Mouse (Mus musculus): ENCODE results near the gene Cacna1g. TPM values are rescaled to one million over a fixed set of nuclear protein-coding genes. Genes with fewer than 3 reads are reported as not detected.

Gene Cacna1g
- 25.9 and 32.7 TPM in 2 replicates for polyA plus RNA-seq (2015; fragmentation: Nextera tagmentation; extraction: Ambion mirVana)

DNA sequence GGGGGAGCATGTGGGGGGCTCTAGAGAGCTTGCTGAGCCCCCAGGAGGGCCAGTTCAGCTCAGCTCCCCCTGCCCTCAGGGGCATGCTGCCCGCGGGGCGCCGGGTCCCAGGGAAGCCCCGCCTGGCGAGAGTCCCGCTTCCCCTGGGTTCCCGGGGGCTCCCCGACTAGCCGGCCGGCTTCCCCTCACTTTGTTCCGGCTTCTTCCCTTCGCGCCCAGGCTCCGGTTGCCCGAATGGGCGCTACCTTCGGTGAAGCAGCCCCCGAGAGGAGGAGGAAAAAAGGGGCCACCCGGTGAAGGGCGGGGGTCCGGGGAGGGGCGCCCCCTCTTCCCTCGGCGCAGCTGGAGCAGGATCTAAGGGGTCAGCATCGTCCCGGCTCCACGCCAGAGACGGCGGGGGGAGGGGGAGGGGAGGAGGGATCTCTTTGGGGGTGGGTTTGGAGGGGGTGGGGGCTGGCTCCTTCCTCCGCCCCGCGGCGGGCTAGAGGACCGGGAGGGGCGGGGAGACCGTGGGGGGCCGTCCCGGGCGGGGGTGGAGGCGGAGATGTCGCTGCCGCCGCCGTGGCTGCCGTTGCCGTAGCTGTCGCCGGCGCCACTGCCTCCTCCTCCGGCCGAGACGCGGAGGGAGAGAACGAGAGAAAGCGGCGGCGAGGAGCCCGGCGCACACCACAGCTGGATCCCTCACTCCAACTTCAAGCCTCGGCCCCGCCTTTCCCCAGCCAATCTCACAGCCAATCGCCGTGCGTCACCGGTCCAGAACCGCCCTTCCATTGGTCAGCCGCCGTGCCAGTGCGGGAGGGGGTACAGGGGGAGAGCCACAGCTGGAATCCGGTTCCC is at the start of gene Cacna1g:
TSS of gene Cacna1g (minus strand) at position 492 of the 837 bp plus-strand sequence.
- H3K9ac ChIP-seq, result peak within 1 kb of the TSS; percentile 100
- H3K36me3 ChIP-seq, result no peaks in the 10 kb centered on the region
- peaks cover 22% of the 10 kb centered on the region for H3K27me3 ChIP-seq
- peak within 1 kb of the TSS; percentile 99 for H3K27ac ChIP-seq
- peaks cover 55% of the 10 kb centered on the region for H3K4me1 ChIP-seq
- under 1% methylated on average over 46 of the region's 71 CpGs for WGBS
- peak within 1 kb of the TSS; percentile 85 for H3K4me2 ChIP-seq (replicated peaks)
- no peaks in the 10 kb centered on the region for H3K9me3 ChIP-seq
- peak; percentile 93 for ATAC-seq (ENCODE audit: low FRiP score, low read depth)
- peak within 1 kb of the TSS; percentile 98 for H3K4me3 ChIP-seq

DNA sequence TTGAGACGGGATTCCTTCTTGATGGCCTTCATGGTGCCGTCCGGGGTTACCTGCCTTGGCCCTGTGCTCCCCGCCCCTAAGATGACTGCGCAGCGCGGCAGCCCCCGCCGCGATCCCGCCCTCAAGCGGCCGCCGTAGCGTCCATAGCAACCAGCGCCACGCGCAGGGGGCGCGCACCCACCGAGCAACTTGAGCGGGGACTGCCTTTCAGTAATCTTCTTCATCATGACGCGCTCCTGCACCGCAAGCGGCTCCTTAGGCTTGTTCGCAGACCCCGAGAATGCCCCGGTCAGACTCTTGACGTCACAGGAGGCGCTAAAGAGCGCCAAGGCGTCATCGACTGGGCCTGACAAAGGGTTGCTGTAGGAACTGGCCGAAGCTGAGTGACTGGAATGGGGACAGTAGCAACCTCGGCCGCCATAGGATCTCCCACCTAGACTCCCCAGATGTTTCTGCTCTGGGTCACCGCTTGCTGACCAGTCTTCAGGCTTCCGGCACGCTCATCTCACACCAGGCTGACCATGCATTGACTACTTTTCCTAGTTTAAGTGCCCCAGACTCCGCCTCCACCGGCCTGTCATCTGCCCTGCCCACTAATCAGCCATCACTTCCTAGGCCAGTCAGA is 47.3 kb upstream of the Cacna1g start, which contains the start of gene Mycbpap:
TSS of gene Mycbpap (minus strand) at position 524 of the 625 bp plus-strand sequence.
- Histone ChIP-seq H3K4me2 (replicated peaks) (peak within 1 kb of the TSS; percentile 75), H3K4me1 (peaks cover 17% of the 10 kb centered on the region), H3K36me3 (no peaks in the 10 kb centered on the region), H3K27ac (no peak within 1 kb of the TSS), H3K27me3 (no peaks in the 10 kb centered on the region), H3K4me3 (peak within 1 kb of the TSS; percentile 57), H3K9me3 (no peaks in the 10 kb centered on the region), H3K9ac (peak within 1 kb of the TSS; percentile 69)
- WGBS, result under 1% methylated on average over 42 of the region's 42 CpGs
- ATAC-seq (ENCODE audit: low FRiP score, low read depth), result peak; percentile 87

DNA sequence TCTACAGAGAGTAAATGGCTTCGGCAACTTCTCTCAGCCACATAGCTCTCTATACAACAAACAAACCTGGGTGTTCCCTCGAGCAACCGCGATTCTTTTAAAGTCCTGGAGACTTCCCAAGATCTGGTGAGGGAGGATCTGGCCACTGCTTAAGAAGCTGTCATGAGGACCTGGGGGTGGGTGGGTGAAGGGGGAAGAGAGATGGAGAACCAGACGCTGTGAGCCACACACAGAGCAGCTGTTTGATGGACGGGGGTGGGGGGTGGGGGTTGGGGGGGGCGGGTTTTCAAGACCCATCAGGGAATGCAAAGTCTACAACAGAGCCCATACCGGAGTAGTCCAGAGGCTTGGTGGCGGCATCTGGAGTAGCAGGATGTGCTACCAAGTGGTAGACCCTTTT is 39.5 kb upstream of the Cacna1g start:
- WGBS, result 36% methylated on average over 9 of the region's 9 CpGs
- H3K27ac ChIP-seq, result no peak overlapping the region
- H3K27me3 ChIP-seq, result no peaks in the 10 kb centered on the region

DNA sequence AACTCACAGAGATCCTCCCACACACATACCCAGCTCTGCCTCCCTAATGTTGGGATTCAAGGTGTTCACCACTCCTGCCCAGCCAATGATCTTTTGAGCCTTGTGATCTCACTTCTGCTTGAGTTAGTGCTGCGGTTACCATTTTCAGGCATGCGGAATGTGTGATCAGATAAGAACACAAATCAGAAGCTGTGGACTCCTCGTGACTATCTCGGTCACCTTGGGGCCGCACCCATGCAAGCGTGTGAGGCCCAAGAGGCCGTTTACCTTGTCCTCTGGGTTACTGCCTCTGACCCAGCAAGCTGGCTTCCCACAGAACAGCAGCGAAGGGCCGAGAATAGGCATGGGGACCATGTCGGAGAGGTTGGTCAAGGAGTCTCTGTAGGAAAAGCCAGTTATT is 35.0 kb upstream of the Cacna1g start:
- no peak for ATAC-seq (ENCODE audit: low FRiP score, low read depth)
- H3K9ac ChIP-seq, result no peak overlapping the region

More for the DNA sequence above, 39.5 kb upstream of the Cacna1g start:
- Histone ChIP-seq H3K4me1 (0 out of 2 replicates have a peak, but pooled peaks cover 9% of the 10 kb centered on the region), H3K9ac (no peak overlapping the region), H3K36me3 (no peaks in the 10 kb centered on the region), H3K4me3 (no peak overlapping the region), H3K4me2 (replicated peaks) (no peak overlapping the region), H3K9me3 (peaks cover 7% of the 10 kb centered on the region; the same call in 1 of the 2 replicates)
- no peak for ATAC-seq (ENCODE audit: low FRiP score, low read depth)

DNA sequence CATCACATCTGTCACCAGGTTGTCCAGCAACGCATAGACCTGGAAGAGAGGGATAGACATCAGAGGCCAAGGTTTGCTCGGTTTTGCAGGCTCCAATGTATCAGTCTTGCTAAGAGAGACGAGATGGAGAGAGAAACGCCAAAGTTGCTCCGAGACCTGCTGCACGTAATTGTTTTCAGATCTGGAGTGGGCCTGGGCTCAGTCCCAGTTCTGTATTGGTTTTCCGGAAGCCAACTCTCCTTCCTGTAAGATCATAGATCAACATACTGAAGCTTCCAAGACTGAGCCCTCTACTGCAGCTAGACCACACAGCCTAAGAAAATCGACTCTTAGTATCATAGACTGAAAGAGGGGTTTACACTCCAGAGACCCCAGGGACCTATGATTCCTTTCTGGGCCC is 27.5 kb upstream of the Cacna1g start:
- no peak overlapping the region for H3K27ac ChIP-seq
- no peak for ATAC-seq (ENCODE audit: low FRiP score, low read depth)
- 85% methylated on average over 8 of the region's 8 CpGs for WGBS
- H3K4me3 ChIP-seq, result no peak overlapping the region
- no peak overlapping the region for H3K4me2 ChIP-seq (replicated peaks)
- H3K4me1 ChIP-seq, result peaks cover 46% of the 10 kb centered on the region
- no peaks in the 10 kb centered on the region for H3K36me3 ChIP-seq
- H3K9me3 ChIP-seq, result no peaks in the 10 kb centered on the region
- H3K9ac ChIP-seq, result no peak overlapping the region
- H3K27me3 ChIP-seq, result no peaks in the 10 kb centered on the region

More for the DNA sequence above, 35.0 kb upstream of the Cacna1g start:
- Histone ChIP-seq H3K27me3 (no peaks in the 10 kb centered on the region), H3K9me3 (peaks cover 7% of the 10 kb centered on the region; the same call in 1 of the 2 replicates), H3K4me1 (0 out of 2 replicates have a peak, but pooled peaks cover 9% of the 10 kb centered on the region), H3K4me2 (replicated peaks) (no peak overlapping the region), H3K4me3 (no peak overlapping the region), H3K27ac (no peak overlapping the region), H3K36me3 (no peaks in the 10 kb centered on the region)
- WGBS, result 91% methylated on average over 10 of the region's 10 CpGs

DNA sequence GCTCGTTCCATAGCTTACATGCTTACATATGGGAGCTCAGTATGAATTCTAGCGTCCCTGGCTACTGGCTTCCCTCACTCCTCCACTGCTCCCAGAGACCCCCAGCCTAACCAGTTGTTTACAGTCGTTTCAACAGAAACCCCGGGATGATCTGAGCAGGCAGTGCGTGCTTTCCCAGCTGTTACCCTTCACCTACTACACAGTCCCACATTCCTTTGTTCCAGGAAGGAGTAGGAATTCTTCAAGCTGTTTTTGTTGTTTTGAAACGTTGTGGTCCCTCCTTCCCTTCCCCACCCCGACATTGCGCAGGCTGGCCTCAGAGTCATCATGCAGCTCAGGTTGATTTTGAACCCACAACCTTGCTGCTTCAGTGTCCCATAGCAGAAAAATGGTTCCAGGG is 26.4 kb upstream of the Cacna1g start:
- H3K36me3 ChIP-seq, result no peaks in the 10 kb centered on the region
- 21% methylated on average over 8 of the region's 8 CpGs for WGBS
- no peak overlapping the region for H3K27ac ChIP-seq
- H3K4me1 ChIP-seq, result peaks cover 46% of the 10 kb centered on the region
- H3K9me3 ChIP-seq, result no peaks in the 10 kb centered on the region
- H3K27me3 ChIP-seq, result no peaks in the 10 kb centered on the region
- peak overlapping the region; percentile 44 for H3K4me3 ChIP-seq
- peak overlapping the region; percentile 80 for H3K4me2 ChIP-seq (replicated peaks)
- peak overlapping the region; percentile 65; the same call in 1 of the 2 replicates for H3K9ac ChIP-seq
- no peak for ATAC-seq (ENCODE audit: low FRiP score, low read depth)

DNA sequence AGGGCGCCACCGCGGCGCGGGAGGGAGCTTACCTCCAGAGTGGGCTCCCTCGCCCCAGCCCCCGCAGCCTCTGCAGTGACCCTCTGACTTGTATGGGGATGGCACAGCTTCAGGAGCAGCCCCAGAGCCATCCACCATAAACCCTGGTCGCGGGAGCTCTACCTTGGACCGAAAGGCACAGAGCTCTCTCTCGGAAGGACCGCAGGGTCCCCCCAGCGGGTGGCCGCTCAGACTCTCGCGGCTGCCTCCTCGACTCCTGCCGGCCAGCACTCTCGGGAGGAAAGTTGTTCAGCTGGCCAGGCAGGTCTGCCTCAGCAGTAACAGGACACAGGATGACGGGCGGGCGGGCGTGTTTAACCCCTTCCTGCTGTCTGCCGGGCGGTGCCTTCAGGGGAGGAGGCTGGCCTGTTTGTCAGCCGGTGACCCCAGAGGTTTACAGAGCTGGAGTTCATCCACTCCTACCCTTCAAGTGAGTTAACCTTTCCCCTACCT is 25.7 kb upstream of the Cacna1g start, which contains the start of gene Epn3:
TSS of gene Epn3 (minus strand) at position 314 of the 492 bp plus-strand sequence.
- peak within 1 kb of the TSS; percentile 80 for H3K4me2 ChIP-seq (replicated peaks)
- 1% methylated on average over 26 of the region's 26 CpGs for WGBS
- peak within 1 kb of the TSS; percentile 79; the same call in 1 of the 2 replicates for H3K27ac ChIP-seq

DNA sequence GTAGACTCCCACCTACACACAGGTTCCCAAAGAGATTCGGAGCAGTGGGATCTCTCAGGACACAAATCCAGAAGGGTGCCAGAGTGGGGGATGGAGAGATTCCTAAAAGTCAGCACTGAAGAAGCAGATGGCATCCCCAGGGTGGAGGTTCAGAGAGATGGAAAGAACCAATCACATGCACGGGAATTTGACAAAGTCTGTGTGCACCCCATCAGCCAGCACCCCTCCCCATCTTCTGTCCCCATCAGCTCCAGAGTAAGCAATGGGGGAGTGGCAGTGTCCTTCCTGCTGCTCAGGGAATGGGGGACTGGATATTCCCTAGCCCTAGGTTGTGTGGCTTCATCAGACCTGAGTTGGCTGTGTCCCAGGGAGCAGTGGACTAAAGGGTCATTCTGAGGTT is 25.0 kb upstream of the Cacna1g start:
- Histone ChIP-seq H3K27me3 (no peaks in the 10 kb centered on the region), H3K36me3 (no peaks in the 10 kb centered on the region), H3K4me3 (peak overlapping the region; percentile 44), H3K4me2 (replicated peaks) (peak overlapping the region; percentile 80), H3K9ac (peak overlapping the region; percentile 65; the same call in 1 of the 2 replicates), H3K4me1 (peaks cover 46% of the 10 kb centered on the region), H3K9me3 (no peaks in the 10 kb centered on the region), H3K27ac (peak overlapping the region; percentile 79; the same call in 1 of the 2 replicates)
- WGBS, result 6% methylated on average over 2 of the region's 2 CpGs
- ATAC-seq (ENCODE audit: low FRiP score, low read depth), result no peak

More for the DNA sequence above, 25.7 kb upstream of the Cacna1g start, which contains the start of gene Epn3:
- Histone ChIP-seq H3K9ac (peak within 1 kb of the TSS; percentile 65), H3K36me3 (no peaks in the 10 kb centered on the region), H3K9me3 (no peaks in the 10 kb centered on the region), H3K4me1 (peaks cover 46% of the 10 kb centered on the region), H3K4me3 (peak within 1 kb of the TSS; percentile 44), H3K27me3 (no peaks in the 10 kb centered on the region)
- ATAC-seq (ENCODE audit: low FRiP score, low read depth), result peak; percentile 13; the same call in 1 of the 2 replicates

DNA sequence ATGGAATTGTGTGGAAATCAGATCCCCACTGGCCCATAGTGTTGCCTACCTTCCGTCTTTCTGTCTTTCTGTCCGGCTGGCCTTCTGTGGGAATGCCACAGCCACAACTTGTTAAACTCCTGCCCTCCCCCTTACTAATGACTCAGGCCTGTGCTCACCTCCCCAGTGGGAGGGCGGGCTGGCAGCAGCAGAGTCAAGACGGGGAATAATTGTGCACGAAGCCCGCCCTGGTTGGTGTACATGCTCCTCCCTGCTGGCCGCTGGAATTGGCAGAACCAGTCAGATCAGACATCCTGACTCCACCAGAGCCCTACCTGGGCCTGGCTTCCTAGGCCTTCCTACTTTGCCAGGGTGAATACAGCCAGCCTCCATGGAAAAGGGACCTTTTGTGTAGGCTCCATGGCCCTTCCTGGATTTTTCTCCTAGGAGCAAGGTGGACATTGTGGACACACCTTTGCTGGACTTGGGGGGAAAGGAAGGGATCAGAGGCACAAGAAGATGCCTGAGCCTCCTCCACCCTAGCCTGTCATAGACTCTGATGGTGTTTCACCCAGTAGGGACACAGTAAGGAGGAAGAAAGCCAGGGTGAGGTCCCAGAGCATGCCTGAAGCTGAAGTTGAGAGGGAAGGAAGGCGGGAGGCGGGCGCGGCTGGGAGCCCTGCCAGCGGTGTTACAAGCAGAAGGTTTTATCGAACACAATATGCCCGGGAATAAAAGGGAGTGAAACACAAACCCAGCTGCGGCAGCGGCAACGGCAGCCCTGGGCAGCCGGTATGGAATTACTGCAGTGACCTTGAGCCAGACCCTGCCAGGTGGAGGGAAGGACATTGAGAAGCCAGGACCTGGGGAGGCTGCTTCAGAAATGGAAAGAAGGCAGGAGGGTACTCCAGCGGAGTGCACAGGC is 24.3 kb upstream of the Cacna1g start:
- Histone ChIP-seq H3K9ac (peak overlapping the region; percentile 40; the same call in 1 of the 2 replicates), H3K4me1 (peaks cover 46% of the 10 kb centered on the region), H3K4me2 (replicated peaks) (peak overlapping the region; percentile 80), H3K9me3 (no peaks in the 10 kb centered on the region), H3K36me3 (no peaks in the 10 kb centered on the region), H3K27me3 (no peaks in the 10 kb centered on the region), H3K27ac (peak overlapping the region; percentile 79), H3K4me3 (peak overlapping the region; percentile 44)
- peak; percentile 14; the same call in 1 of the 2 replicates for ATAC-seq (ENCODE audit: low FRiP score, low read depth)
- WGBS, result 8% methylated on average over 19 of the region's 19 CpGs

DNA sequence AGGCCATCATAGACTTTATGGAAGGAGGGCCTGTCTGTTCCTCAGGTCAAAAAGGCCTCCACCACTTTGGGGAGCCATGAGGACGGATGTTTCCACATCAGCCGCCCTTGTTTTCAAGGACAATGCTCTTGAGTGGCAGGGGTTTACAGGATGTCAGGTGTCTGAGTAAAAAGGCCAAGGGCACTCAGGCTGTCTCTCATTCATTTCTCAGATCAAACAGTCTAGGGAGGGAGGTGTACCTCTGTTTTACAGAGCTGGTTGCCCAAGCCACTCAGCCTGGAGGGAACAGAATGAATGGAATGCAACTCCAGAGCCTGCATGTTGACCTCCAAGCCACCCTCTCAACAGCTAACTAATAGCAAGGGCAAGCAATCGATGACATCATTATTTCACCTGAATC is 21.4 kb upstream of the Cacna1g start:
- Histone ChIP-seq H3K27ac (no peak overlapping the region), H3K4me1 (peaks cover 49% of the 10 kb centered on the region), H3K36me3 (no peaks in the 10 kb centered on the region), H3K4me2 (replicated peaks) (no peak overlapping the region), H3K27me3 (peaks cover 4% of the 10 kb centered on the region; the same call in 1 of the 2 replicates), H3K9me3 (no peaks in the 10 kb centered on the region), H3K4me3 (no peak overlapping the region), H3K9ac (no peak overlapping the region)
- 78% methylated on average over 3 of the region's 3 CpGs for WGBS
- no peak for ATAC-seq (ENCODE audit: low FRiP score, low read depth)

DNA sequence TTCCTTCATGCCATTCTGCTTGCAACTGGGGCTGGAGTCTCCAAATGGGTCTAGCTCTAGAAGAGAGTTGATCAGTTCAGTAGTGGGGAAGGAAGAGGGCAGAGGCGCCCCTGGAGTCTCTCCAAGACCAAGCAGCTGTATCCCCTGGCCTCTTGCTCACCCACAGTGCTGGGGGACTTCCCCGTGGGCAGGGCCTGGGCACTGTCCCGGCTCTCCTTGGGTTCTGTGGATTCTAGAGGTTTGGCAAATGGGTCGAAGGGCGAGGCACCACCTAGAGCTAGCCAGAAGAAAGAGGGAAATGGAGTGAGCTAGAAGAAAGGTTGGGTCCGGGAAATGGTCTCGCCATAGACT is 17.7 kb upstream of the Cacna1g start:
- Histone ChIP-seq H3K27me3 (peaks cover 5% of the 10 kb centered on the region; the same call in 1 of the 2 replicates), H3K9ac (peak overlapping the region; percentile 79), H3K4me3 (peak overlapping the region; percentile 61), H3K36me3 (no peaks in the 10 kb centered on the region), H3K4me1 (peaks cover 22% of the 10 kb centered on the region), H3K9me3 (no peaks in the 10 kb centered on the region), H3K4me2 (replicated peaks) (peak overlapping the region; percentile 86), H3K27ac (no peak overlapping the region)
- WGBS, result 75% methylated on average over 7 of the region's 7 CpGs
- no peak for ATAC-seq (ENCODE audit: low FRiP score, low read depth)

Measured in limb, embryonic 13.5 days (tissue).